Comparison of ENCODE assay signal across 8 mouse cellular contexts in genomic region chr19:59943322-59943871, GRCm38 (mm10). TPM values are rescaled to one million over a fixed set of nuclear protein-coding genes. Genes with fewer than 3 reads are reported as not detected.
DNase-seq lines count a peak whose midpoint lies in the region; ATAC-seq lines count a peak whose summit lies in the region.

TSS of gene Rab11fip2 (minus strand) at chr19:59943654.

- peak within 1 kb of the TSS; percentile 90 for H3K27ac ChIP-seq in hindbrain, embryonic 15.5 days (replicated peaks)

- ATAC-seq in hindbrain, embryonic 15.5 days (ENCODE audit: low FRiP score, low read depth), result peak; percentile 98

- H3K36me3 ChIP-seq in hindbrain, embryonic 15.5 days, result no peaks in the 10 kb centered on the region

- H3K27me3 ChIP-seq in hindbrain, embryonic 15.5 days, result no peaks in the 10 kb centered on the region

- H3K4me2 ChIP-seq in hindbrain, embryonic 15.5 days, result peak within 1 kb of the TSS; percentile 87

- peak; percentile 84 for DNase-seq in T-cell, adult 2 months (ENCODE audit: low spot score)
- DNase-seq in cerebellum, postnatal 25 days, result peak; percentile 92 to 93
- peak; percentile 80 to 86 for DNase-seq in frontal cortex, postnatal 36 days (ENCODE audit: low spot score in 2 of 2)
- DNase-seq in left cerebral cortex, adult 11 months (ENCODE audit: low spot score), result peak; percentile 77
- DNase-seq in lung, postnatal 36 days, result peak; percentile 84
- peak; percentile 91 for DNase-seq in retina, embryonic 14.5 days (ENCODE audit: low spot score)
- peak; percentile 84 to 85 for DNase-seq in thymus, postnatal 36 days

- H3K4me1 ChIP-seq in hindbrain, embryonic 15.5 days (replicated peaks), result peaks cover 29% of the 10 kb centered on the region

- WGBS in hindbrain, embryonic 15.5 days, result under 1% methylated on average over 61 of the region's 72 CpGs

- peak within 1 kb of the TSS; percentile 75 for H3K9ac ChIP-seq in hindbrain, embryonic 15.5 days

- H3K4me3 ChIP-seq in hindbrain, embryonic 15.5 days, result peak within 1 kb of the TSS; percentile 60

- H3K9me3 ChIP-seq in hindbrain, embryonic 15.5 days, result no peaks in the 10 kb centered on the region

RNA-seq across cellular contexts. Expression of gene Rab11fip2, which starts in this region (rescaled TPM):
- polyA plus RNA-seq in hindbrain, embryonic 15.5 days (2015; fragmentation: Nextera tagmentation; extraction: Ambion mirVana), result 9.8 and 10.1 TPM in 2 replicates

Comparison
In these comparisons a context has a peak if more than half of its experiments do, and no peak if none do; other contexts are left out.
1. Peak in every context shown above with its lines: DNase-seq, ATAC-seq, H3K4me3 ChIP-seq and H3K27ac ChIP-seq.